8 mouse cellular contexts compared by ENCODE assay signal in the genomic region with DNA sequence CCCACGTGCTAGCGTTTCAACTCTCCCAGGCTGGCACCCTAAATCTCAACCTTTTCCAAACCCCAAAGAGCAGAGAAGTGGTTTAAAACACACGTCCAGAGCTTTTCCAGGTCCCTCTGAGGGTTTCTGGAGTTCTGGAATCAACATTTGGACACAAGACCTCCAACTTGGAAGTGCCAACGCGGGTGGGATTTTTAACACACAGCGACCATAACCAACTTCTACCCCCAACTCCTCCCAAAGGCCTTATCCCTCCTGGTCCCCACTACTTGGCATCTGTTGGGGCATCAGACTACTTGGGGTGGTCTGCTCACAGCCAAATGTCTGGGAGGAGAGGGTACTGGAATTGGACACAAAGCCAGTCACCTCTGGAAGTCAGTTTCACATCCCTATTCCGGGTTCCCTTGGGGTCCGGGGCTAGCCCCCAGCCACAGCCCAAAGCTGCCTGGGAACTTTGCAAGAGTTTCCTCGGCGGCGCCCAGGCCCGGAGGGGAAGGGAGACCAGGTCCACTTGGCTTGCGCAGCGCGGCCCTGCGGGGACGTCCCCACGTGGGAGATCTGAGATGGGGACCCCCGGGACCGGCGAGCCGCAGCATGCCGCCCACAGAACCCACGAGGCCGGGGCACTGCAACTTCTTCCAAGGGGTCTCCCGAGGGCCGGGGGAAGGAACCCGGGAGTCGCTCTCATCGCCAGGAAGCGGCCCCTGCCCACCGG. TPM values are rescaled to one million over a fixed set of nuclear protein-coding genes. Genes with fewer than 3 reads are reported as not detected.
DNase-seq lines count a peak whose midpoint lies in the region; ATAC-seq and TF ChIP-seq lines count a peak whose summit lies in the region.

No protein-coding gene starts in this region.

- WGBS in heart, embryonic 13.5 days, result under 1% methylated on average over 32 of the region's 32 CpGs
- under 1% methylated on average over 32 of the region's 32 CpGs for WGBS in limb, embryonic 13.5 days
- 0% methylated on average over 32 of the region's 32 CpGs for WGBS in neural tube, embryonic 12.5 days

- no peaks in the 10 kb centered on the region for H3K27me3 ChIP-seq in ES-Bruce4 (ENCODE audit: control insufficient read depth, insufficient read depth, low read length, poor library complexity, severe bottlenecking)
- H3K27me3 ChIP-seq in heart, embryonic 13.5 days (replicated peaks), result no peaks in the 10 kb centered on the region
- H3K27me3 ChIP-seq in limb, embryonic 13.5 days, result no peaks in the 10 kb centered on the region
- no peaks in the 10 kb centered on the region for H3K27me3 ChIP-seq in neural tube, embryonic 12.5 days (replicated peaks)

- peaks cover 10% of the 10 kb centered on the region for H3K36me3 ChIP-seq in ES-Bruce4 (ENCODE audit: control insufficient read depth, insufficient read depth, low read length, poor library complexity, severe bottlenecking)
- H3K36me3 ChIP-seq in heart, embryonic 13.5 days, result peaks cover 22% of the 10 kb centered on the region
- peaks cover 22% of the 10 kb centered on the region for H3K36me3 ChIP-seq in limb, embryonic 13.5 days
- H3K36me3 ChIP-seq in neural tube, embryonic 12.5 days, result peaks cover 21% of the 10 kb centered on the region

- DNase-seq in cerebellum, adult 11 months, result peak; percentile 61
- no peak for DNase-seq in cerebellum, adult 8-10 months
- DNase-seq in embryo, embryonic 10.5 days (ENCODE audit: low spot score), result peak; percentile 57
- DNase-seq in frontal cortex, postnatal 14 days (ENCODE audit: low spot score in 2 of 2), result no peak

- H3K4me1 ChIP-seq in ES-Bruce4 (ENCODE audit: control insufficient read depth, insufficient read depth, low read length), result no peaks in the 10 kb centered on the region
- peaks cover 29% of the 10 kb centered on the region for H3K4me1 ChIP-seq in heart, embryonic 13.5 days
- peaks cover 20% of the 10 kb centered on the region for H3K4me1 ChIP-seq in limb, embryonic 13.5 days
- H3K4me1 ChIP-seq in neural tube, embryonic 12.5 days, result peaks cover 34% of the 10 kb centered on the region

- peak overlapping the region; percentile 96 for H3K4me2 ChIP-seq in heart, embryonic 13.5 days
- peak overlapping the region; percentile 97 for H3K4me2 ChIP-seq in limb, embryonic 13.5 days (replicated peaks)
- peak overlapping the region; percentile 86 for H3K4me2 ChIP-seq in neural tube, embryonic 12.5 days (replicated peaks)

- no peaks in the 10 kb centered on the region for H3K9me3 ChIP-seq in ES-Bruce4 (replicated peaks; ENCODE audit: control insufficient read depth, insufficient read depth, low read length, poor library complexity, severe bottlenecking)
- no peaks in the 10 kb centered on the region for H3K9me3 ChIP-seq in heart, embryonic 13.5 days
- H3K9me3 ChIP-seq in limb, embryonic 13.5 days, result no peaks in the 10 kb centered on the region
- H3K9me3 ChIP-seq in neural tube, embryonic 12.5 days, result no peaks in the 10 kb centered on the region

- TF ChIP-seq POLR2A in ES-Bruce4 (IDR thresholded peaks at IDR 0.05; ENCODE audit: insufficient read depth, low read length), result no peak

- H3K27ac ChIP-seq in ES-Bruce4 (ENCODE audit: insufficient read depth, low read length), result peak overlapping the region; percentile 54
- H3K27ac ChIP-seq in heart, embryonic 13.5 days (replicated peaks), result peak overlapping the region; percentile 98
- peak overlapping the region; percentile 99 for H3K27ac ChIP-seq in limb, embryonic 13.5 days
- H3K27ac ChIP-seq in neural tube, embryonic 12.5 days, result peak overlapping the region; percentile 97

- no peak for ATAC-seq in heart, embryonic 13.5 days (ENCODE audit: extremely low read depth, insufficient number of reproducible peaks, low FRiP score, low TSS enrichment)
- no peak for ATAC-seq in limb, embryonic 13.5 days (ENCODE audit: low FRiP score, low read depth)
- ATAC-seq in neural tube, embryonic 12.5 days (ENCODE audit: low FRiP score, low read depth), result no peak

- peak overlapping the region; percentile 88 for H3K4me3 ChIP-seq in ES-Bruce4 (ENCODE audit: low read depth, low read length)
- H3K4me3 ChIP-seq in heart, embryonic 13.5 days, result peak overlapping the region; percentile 71
- H3K4me3 ChIP-seq in limb, embryonic 13.5 days, result peak overlapping the region; percentile 97
- H3K4me3 ChIP-seq in neural tube, embryonic 12.5 days, result peak overlapping the region; percentile 98

- no peak for TF ChIP-seq CTCF in ES-Bruce4 (IDR thresholded peaks at IDR 0.05; ENCODE audit: low read depth, low read length)

- no peak for TF ChIP-seq EP300 in ES-Bruce4 (IDR thresholded peaks at IDR 0.05; ENCODE audit: insufficient read depth, low read depth, low read length)

- H3K9ac ChIP-seq in ES-Bruce4 (ENCODE audit: low read depth, poor library complexity, severe bottlenecking), result peak overlapping the region; percentile 99
- peak overlapping the region; percentile 100 for H3K9ac ChIP-seq in heart, embryonic 13.5 days
- peak overlapping the region; percentile 100 for H3K9ac ChIP-seq in limb, embryonic 13.5 days
- H3K9ac ChIP-seq in neural tube, embryonic 12.5 days, result peak overlapping the region; percentile 100

RNA-seq across cellular contexts. Expression of gene Cdk2ap1, which starts 9.7 kb away (rescaled TPM):
- polyA plus RNA-seq in ES-Bruce4 (2011; ENCODE audit: insufficient read depth, insufficient read length, low read depth, missing spikeins), result 122 and 125 TPM in 2 replicates
- polyA plus RNA-seq in heart, embryonic 13.5 days (2015; fragmentation: Nextera tagmentation; extraction: Ambion mirVana), result 20.5 and 23.9 TPM in 2 replicates
- polyA plus RNA-seq in limb, embryonic 13.5 days (2015; fragmentation: Nextera tagmentation; extraction: Ambion mirVana), result 43.7 and 49.6 TPM in 2 replicates
- polyA plus RNA-seq in neural tube, embryonic 12.5 days (2016; fragmentation: Nextera tagmentation; extraction: Ambion mirVana), result 293 and 314 TPM in 2 replicates

RNA-seq across cellular contexts. Expression of gene 2810006K23Rik, which starts 25.3 kb away (rescaled TPM):
- polyA plus RNA-seq in ES-Bruce4 (2011; ENCODE audit: insufficient read depth, insufficient read length, low read depth, missing spikeins), result 15.4 and 16.2 TPM in 2 replicates
- 18.5 and 19.5 TPM in 2 replicates for polyA plus RNA-seq in heart, embryonic 13.5 days (2015; fragmentation: Nextera tagmentation; extraction: Ambion mirVana)
- polyA plus RNA-seq in limb, embryonic 13.5 days (2015; fragmentation: Nextera tagmentation; extraction: Ambion mirVana), result 16.2 and 16.3 TPM in 2 replicates
- polyA plus RNA-seq in neural tube, embryonic 12.5 days (2016; fragmentation: Nextera tagmentation; extraction: Ambion mirVana), result 21.2 and 22.9 TPM in 2 replicates

RNA-seq across cellular contexts. Expression of gene Mphosph9, which starts 25.4 kb away (rescaled TPM):
- polyA plus RNA-seq in ES-Bruce4 (2011; ENCODE audit: insufficient read depth, insufficient read length, low read depth, missing spikeins), result 18.9 and 21.7 TPM in 2 replicates
- polyA plus RNA-seq in heart, embryonic 13.5 days (2015; fragmentation: Nextera tagmentation; extraction: Ambion mirVana), result 10.2 and 13.6 TPM in 2 replicates
- polyA plus RNA-seq in limb, embryonic 13.5 days (2015; fragmentation: Nextera tagmentation; extraction: Ambion mirVana), result 12.1 and 13.2 TPM in 2 replicates
- polyA plus RNA-seq in neural tube, embryonic 12.5 days (2016; fragmentation: Nextera tagmentation; extraction: Ambion mirVana), result 17.9 and 18.8 TPM in 2 replicates

Comparison
In these comparisons a context has a peak if more than half of its experiments do, and no peak if none do; other contexts are left out.
1. DNase-seq: peak in cerebellum, adult 11 months (single experiment) and embryo, embryonic 10.5 days (single experiment); none in cerebellum, adult 8-10 months (single experiment) and frontal cortex, postnatal 14 days (0 of 2).
2. Peak in every context shown above with its lines, with median percentiles within 50 percentile points of each other: H3K27ac ChIP-seq, H3K4me3 ChIP-seq, H3K9ac ChIP-seq and H3K4me2 ChIP-seq.